Mouse (Mus musculus): ENCODE measurements around the gene Rnls.

Rnls gene

DNA sequence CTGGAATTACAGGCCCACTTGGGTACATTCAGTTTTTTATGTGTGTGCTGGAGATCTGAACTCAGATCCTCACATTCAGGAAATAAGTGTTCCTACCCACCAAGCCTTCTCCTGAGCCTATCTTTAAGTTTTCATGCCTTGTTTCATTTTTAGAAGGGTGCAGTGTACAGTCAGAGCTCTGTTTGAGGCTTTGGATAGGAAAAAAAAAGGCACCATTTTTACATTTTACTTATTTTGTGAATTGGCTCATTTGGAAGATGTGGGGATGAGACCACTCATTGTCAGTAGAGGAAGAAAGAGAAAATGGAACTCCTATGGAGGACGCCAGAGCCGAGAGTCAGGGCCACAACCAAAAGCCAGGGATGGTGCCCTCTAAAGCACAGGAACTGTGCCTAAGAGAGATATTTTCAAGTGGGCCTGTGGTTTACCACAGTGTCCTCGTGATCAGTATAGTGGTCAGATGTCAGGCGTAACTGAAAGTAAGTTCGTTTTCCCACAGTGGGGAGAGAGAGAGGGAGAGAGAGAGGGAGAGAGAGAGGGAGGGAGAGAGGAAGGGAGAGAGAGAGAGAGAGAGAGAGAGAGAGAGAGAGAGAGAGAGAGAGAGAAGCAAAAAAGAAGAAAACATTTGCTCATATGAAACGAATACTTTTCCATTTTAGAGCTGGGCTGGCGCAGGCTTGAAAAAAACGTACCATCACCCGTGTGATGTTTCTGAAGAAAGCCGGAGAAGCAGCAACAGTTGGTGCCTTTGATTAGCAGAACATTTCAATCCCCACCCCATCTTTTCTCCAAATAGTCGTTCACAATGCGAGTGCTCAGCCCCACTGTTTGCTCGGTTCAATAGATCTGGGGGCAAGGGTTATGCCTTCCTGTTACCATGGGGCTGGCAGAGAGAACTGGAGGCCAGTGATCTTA lies 290.7 kb downstream of the Rnls start:
- DNase-seq, result no peak

DNA sequence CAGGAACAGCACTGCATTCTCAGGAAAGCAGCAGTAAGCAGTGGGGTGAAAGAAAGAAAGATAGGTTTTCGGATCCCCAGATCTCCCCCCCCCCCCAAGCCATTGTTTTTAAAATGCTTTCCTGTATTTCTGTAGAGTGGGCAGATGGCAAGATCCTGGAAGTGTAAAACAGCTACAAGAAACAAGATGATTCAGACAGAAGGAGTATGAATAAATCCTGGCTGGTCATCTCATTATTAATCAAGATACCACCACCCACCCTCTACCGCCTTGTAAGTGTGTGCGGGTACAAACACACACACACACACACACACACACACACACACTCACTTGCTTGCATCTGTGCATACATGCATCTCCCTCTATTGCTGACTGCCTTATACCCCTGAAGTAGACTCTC lies 291.5 kb downstream of the Rnls start:
- no peak for DNase-seq

DNA sequence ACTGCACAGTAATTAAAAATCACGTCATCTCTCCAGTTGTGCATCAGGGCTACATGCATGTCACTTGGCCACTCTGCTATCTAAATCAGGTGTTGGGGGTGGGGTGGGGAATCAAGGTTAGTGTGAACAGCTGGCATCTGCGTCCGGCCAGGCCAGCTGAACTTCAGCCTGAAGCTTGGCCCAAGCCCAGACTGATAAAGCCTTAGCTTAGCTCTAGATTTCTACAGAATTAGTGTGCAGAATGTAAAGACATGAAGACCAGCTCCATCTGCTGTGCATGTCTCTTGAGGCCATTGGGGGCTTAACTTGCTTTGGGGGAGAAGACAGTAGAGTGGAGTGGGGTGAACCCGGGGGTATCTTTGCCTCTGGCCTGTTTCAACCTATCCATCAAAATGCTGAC lies 292.1 kb downstream of the Rnls start:
- DNase-seq, result no peak

DNA sequence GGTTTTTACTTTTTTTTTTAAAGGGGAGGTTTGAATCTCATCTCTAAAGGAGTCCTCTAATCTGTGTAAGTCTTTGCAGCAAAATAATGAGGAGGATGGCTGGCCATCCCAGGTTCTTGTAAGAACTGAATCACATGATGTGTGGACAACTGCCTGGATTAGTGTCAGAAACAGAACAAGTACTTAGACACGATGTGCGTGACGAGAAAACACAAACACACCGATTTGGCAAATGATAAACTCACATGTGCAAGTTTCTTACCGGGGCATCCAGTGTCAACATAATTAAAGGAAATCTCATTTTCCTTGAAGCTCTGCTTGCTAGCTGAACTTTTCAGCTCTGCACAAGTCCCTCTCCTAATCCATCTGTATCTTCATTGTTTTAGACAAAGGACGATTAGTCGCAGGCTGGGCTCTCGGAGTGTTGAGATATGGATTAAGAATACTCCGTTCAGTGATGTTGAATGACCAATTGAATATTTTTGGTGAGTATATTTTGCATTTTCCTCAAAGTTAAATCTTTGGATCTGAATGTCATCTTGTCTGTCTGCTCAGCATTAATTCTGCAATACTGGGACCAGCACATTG lies 292.8 kb downstream of the Rnls start:
- no peak for DNase-seq

DNA sequence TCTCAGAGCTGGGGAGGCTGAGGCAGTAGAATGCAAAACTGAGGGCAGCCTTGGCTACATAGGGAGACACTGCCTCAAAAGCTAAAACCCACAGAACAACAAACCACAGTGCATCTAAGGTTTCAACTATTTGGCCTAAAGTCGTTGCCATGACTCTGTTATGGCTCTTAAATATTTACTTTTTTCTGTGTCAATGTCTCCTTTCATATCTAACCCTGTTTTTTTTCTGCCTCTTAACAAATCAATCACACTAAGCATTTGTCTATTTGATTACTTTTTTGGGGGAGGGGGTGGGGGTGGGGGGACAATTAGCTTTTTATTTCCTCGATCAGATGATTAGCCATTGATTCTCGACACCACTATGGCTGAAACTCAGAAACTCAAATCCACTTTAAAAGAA lies 294.4 kb downstream of the Rnls start:
- DNase-seq, result no peak

DNA sequence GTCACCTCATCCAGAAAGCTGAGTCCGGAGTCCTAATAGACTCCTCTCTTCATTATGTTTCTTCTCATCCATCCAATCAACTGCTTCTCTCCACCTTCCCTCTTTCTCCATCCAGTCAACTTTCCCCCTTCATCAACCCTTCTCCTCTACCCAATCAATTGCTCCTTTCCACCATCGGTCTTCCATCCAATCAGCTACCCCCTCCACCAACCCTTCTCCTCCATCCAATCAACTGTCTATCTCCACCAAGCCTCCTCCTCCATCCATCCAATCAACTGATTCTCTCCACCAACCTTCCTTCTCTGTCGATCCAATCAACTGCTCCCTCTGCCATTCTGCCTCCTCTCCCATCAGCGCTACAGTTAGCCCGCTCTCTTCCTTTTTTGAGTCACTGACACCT lies 295.5 kb downstream of the Rnls start:
- no peak for DNase-seq

DNA sequence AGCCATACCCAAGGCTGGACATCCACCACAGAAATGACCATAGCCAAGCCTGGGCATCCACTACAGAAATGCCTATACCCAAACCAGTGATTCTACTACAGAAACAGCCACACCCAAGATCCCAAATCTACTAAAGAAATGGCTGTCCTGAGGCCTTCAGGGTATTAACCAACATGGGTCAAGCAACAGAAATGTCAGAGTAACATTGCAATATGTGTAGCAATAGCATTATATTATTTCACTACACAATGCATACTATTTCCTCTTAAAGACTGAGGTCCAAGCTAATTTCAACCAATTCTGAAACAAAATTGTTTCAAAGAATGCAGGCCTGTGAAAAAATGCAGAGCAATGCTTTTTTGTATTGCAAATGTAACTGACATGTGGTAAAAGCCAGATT lies 299.5 kb downstream of the Rnls start:
- no peak for DNase-seq

DNA sequence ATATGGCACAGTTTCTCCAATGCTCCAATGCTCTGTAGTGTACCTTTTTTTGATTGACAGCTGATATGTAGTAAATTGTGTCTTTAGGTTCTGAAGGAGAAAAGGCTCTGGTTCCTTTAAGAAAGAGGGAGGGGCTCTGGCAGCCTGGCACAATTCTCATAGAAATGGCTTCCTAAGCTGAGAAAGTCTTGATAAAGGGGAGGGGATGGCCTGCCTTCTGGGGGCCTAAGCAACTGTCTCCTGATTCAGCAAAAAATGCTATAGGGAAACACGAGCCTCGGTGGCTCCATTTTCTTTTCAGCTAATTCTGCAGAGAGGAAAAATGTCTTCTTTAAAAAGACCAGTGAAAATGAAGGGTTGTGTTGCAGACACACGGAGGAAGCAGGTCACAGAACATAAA lies 300.8 kb downstream of the Rnls start:
- DNase-seq, result no peak

DNA sequence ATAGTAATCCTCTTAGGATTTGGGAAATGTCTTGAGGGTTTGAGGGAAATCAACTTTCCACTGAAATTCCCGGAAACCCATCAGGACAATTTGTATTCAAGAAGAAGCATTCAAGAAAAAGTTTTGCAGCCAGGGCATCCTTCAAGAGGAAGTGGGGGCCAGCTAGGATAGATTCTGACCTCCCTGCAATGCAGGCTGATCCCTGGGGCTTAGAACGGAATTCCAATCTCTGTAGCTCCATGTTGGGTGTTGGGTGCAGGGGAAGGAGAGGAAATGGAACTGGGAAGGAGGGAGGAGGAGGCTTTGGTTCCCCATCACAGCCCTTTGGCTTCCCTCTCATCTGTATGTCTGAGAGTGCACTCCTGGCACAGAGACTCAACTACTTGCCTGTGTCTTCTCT lies 303.2 kb downstream of the Rnls start:
- no peak for DNase-seq

DNA sequence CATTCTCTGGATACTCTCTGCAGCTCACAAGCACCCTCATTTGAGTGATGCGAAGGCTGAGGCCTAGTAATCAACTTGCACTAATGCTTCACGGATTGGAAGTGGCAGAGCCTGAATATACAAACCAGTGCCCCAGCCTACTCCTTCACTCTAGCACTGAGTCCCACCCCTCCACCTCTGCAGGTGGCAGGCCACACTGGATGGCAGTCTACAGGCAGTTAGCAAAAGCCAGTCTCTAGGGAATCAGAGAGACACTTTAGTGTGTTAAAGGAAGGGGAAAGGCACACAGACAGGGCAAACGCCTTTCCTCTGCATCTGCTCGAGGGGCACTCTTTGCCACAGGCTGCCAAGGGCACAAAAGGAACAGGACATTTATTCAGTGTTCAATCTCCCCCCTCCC lies 304.1 kb downstream of the Rnls start:
- no peak for DNase-seq

Measured in cerebellum, adult 9-11 months (tissue).